Mouse (Mus musculus): ENCODE measurements at regions not wholly inside any gene's neighbourhood (a gene's known extent, or its start where the extent isn't known, plus 50 kb on each side); places are given as distances from the start of the nearest gene placed in this dataset.

- no peak for DNase-seq (ENCODE audit: low spot score in 2 of 2)
Observed at GRCm38 (mm10) chr9:115607961-115608360, 297.7 kb upstream of the Stt3b start.

DNA sequence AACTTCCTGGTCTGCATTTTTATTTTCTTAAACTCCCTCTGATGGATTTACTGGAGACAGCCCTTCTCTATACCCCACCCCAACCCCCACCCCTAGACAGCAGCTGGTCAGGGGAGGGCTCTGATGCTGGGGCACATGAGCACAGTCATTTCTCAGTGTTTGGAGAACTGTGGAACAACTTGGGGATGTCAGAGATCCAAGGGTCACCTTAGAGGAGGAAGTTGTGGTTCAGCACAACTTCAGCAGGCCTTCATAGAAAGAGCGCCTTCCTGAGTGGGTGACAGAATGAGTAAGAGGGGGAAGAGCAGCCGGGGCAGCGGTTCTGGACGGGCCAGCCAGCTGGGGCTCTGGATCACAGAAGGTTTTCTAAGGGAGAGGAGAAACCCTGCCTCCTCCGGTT lies 298.2 kb upstream of the Stt3b start:
- no peak for DNase-seq (ENCODE audit: low spot score in 2 of 2)

GRCm38 (mm10) chr9:115609904-115610303 lies 299.4 kb upstream of the Gadl1 start:
- no peak for DNase-seq (ENCODE audit: low spot score in 2 of 2)

DNA sequence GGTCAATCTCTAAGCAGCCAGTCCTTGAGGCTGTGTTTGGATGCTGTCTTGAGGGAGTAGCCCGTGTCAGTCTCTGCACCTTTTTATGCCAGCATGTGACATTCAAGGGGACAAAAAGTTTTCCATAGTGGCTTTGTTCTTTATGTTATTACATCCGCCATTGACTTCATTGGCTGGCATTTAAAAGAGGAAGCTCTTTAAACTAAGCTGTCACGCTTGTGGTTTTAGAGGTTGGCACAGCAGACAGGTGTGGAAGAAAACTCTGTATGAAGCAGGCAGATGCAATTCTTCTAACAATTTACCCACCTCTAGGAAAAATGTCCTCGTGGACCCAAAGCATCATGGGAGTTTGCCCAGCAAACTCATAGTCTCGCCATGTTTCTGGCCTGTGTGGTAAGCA lies 297.5 kb upstream of the Gadl1 start:
- DNase-seq (ENCODE audit: low spot score in 2 of 2): no peak

DNA sequence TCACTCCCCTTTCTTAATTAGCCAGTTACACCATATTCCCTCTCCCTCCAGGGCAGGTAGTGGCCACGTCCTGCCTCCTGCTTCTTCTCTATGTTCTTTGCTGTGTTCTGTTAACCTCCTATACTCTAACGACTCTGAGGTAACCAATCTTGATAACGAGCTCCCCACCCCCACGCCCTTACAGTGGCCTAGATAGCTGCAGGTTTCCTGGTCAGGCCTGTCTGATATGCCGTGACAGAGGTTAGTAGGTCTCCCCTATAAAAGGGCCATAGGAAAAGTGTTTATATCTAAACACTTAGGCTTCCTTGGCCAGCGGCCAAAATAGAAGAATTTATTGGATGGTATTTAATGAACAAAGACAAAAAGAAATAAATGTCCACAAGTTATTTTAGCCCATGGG lies 296.3 kb upstream of the Gadl1 start:
- DNase-seq (ENCODE audit: low spot score in 2 of 2): no peak

DNA sequence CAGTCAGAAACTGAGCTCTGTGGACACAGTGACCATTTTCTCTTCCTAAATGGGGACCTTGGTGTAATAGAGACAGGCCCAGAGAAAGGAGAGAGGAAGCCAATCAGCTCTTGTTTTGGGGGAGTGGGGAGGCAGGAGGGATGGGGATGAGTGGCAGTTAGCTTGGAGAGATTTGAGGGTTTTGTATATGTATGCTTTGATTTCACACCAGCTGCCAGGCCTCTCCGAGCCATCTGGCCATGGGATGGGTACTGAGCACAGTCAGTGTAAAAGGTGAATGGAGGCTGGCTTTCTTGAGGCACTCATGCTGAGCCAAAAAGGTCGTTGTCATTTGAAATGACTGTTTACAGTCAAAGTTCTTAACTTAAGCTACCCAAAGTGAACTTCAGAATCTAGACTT lies 295.2 kb upstream of the Gadl1 start:
- no peak for DNase-seq (ENCODE audit: low spot score in 2 of 2)

DNA sequence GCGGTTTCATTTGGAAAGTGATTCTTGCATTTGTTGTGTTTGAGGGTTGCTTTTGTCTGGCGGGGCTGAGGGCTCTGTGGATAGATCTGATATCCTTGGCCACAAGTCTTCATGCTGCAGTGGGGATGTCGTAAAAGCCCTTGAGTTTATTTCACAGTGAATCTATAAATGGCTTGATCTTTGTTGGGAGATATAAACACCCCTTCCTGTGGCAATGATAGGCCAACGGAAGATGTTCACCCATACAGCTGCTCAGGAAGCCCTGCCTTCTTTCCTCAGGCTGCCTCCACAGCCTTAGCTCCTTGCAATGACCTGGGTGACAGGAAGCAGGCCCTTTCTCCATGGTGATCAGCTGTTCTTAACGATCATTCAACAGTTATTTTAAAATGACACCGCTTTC lies 291.3 kb upstream of the Gadl1 start:
- no peak for DNase-seq (ENCODE audit: low spot score in 2 of 2)

DNA sequence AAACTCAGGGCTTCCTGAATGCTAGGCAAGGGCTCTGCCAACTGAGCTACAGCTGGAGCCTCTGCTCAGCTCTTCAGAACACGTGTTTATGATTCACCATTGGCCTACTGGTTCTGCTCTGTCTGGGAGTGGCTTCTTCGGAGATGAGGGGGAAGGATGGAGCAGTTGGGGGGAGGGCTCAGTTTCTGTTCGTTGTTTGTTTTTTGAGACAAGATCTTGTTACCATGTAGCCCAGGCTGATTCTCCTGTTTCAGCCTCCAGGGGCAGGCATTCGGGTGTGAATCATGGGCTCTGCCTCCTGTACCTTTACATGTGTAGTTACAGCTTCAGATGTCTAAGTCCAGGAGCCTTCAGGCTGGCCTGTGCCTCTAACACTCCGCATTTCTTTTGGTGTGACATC lies 285.3 kb upstream of the Gadl1 start:
- DNase-seq (ENCODE audit: low spot score in 2 of 2): no peak

DNA sequence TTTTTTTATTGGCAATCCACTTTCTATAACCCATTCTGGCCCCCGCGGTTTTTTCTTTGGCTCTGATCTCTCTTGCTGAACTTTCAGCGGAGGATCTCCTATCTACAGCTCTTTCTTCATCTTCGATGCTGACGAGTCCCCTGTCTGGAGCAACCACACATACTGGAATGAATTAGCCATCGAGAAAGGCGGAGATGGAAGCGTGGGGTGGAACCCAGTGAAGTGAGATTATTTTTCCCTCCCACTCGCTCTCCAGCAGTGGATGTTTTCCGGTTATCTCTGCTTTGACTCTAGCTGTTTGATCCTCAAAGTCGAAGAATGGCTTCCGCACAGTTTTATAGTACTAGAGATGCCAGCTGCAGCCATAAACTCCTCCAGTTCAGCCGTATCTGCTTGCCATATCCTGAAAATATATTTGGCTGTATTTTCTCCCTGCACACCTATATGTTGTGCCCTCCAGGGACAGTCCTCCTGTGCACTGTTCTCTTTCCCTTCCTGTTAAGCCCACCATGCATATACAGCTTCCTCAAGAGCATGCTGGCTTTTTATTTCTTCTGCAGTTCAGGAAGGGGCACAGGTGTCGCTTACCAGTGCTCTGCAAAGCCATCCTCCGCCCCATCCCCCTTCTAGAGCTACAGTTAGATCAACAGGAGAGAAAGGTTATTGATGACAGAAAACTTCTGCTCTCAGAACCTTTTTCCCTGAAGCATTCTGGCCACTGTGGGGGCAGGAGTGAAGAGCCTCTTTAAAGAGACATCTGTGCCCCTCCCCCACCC lies 284.3 kb upstream of the Gadl1 start:
- no peak for DNase-seq (ENCODE audit: low spot score in 2 of 2)

DNA sequence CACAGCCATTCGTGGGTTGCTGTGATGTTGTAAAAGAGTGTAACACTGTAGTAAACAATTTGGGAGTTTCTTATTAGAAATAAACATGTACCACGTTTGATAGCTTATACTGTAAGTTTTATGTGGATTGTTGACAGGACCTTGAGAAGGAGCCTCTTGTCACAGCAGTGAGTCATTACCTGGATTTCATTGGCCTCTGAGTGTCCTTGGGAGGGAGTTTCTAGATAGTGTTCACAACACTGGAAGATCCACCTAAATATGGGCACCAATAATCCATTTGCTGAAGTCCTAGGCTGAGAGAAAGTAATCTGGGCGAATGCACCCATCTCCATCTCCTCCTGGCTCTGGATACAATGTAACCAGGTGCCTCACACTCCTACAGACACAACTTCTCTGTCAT lies 281.7 kb upstream of the Gadl1 start:
- DNase-seq (ENCODE audit: low spot score in 2 of 2): no peak

DNA sequence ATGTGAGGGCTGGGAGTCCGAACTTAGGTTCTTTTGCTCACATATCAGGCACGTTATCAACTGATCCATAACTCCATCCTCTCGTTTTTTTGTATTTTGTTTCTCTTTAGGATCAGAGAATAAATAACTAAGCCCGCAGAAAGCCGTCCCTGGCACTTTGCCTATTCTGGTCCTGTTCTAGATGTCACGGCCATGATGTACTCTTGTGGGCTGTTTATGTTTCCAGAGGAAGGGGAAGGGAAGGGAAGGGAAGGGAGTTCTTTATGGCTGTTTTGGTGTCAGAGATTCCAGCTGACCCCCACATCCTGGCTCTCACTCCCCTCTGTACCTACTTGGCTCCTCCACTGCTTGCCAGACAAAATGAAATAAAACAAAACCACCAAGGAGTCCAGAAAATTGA lies 272.1 kb upstream of the Gadl1 start:
- no peak for DNase-seq (ENCODE audit: low spot score in 2 of 2)

- no peak for DNase-seq (ENCODE audit: low spot score in 2 of 2)
Observed at GRCm38 (mm10) chr9:115640781-115641180, 268.5 kb upstream of the Gadl1 start.

DNA sequence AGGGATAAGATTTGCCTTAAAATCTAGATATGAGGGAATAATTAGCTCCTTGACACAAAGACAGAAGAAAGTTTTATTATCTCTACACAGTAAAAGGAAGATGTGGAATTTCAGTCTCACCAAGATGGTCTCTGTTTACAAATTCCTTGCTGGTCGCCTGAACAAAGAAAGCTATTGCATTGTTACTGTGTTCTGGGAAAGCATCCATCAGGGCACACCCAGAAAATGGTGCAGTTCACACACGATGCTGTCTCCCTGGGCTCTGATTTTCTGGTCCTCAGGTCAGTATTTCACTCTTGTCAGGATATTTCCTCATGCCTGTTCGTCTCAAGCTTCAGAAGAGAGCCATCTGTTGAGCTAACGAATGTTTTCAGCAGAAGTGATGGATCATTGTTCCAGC lies 267.2 kb upstream of the Gadl1 start:
- no peak for DNase-seq (ENCODE audit: low spot score in 2 of 2)

DNA sequence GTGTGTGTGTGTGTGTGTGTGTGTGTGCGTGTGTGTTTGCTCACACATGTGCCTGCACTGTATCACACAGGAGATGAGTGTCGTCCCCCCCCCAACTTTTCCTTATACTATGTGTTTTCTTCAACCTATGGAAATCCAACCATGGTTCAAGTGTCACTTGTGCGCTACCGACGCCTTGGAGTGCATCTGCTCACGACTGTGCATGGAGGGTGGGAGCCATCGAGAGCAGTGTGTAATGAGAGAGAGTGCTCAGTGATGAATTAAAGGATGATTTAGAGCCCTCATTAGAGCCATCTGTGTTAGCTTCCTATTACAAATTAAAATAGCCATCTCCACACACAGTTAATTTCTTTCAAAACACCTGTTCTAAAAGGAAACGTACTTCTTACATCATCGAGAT lies 264.3 kb upstream of the Gadl1 start:
- no peak for DNase-seq (ENCODE audit: low spot score in 2 of 2)

DNA sequence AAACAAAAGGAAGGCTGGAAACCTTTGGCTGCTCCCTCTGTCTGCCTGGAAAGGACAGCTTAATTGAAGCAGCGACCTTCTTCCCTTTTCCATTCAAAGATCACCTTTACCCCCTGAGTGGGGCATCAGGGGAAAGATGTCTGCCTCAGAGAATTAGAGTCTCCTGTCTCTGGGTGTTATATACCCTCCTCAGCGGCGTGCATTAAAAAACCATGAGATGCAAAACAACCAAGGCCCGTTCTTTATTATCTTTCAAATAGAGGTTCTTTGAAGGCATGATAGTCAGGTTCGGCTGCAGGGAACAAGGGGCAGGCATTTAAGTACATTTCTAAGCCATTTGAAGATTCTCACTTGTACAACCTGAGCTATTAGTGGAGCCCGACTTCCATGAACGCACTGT lies 263.0 kb upstream of the Gadl1 start:
- no peak for DNase-seq (ENCODE audit: low spot score in 2 of 2)

GRCm38 (mm10) chr9:115651708-115652107 lies 257.5 kb upstream of the Gadl1 start:
- DNase-seq (ENCODE audit: low spot score in 2 of 2): peak in 1 of 2 experiments; percentile 28

- DNase-seq (ENCODE audit: low spot score in 2 of 2): no peak
Observed at GRCm38 (mm10) chr9:115653116-115653515, 256.1 kb upstream of the Gadl1 start.

GRCm38 (mm10) chr9:115654933-115655332 lies 254.3 kb upstream of the Gadl1 start:
- DNase-seq (ENCODE audit: low spot score in 2 of 2): no peak

GRCm38 (mm10) chr9:115656538-115656937 lies 252.7 kb upstream of the Gadl1 start:
- DNase-seq (ENCODE audit: low spot score in 2 of 2): no peak

- DNase-seq (ENCODE audit: low spot score in 2 of 2): no peak
Observed at GRCm38 (mm10) chr9:115656994-115657713, 252.1 kb upstream of the Gadl1 start.

GRCm38 (mm10) chr9:115658477-115658876 lies 250.8 kb upstream of the Gadl1 start:
- DNase-seq (ENCODE audit: low spot score in 2 of 2): no peak

- DNase-seq (ENCODE audit: low spot score in 2 of 2): no peak
Observed at GRCm38 (mm10) chr9:115660371-115660770, 248.9 kb upstream of the Gadl1 start.
